Mouse (Mus musculus) liver, postnatal 0 days (tissue): Measurements from ENCODE around the gene Ufsp2. TPM values are rescaled to one million over a fixed set of nuclear protein-coding genes. Genes with fewer than 3 reads are reported as not detected.
A peak's percentile ranks its signal among the peaks of the same experiment; 100 is the strongest.

Experiments
- ATAC-seq: fragments of 200-750 bp; cut with Nextera tagmentation; 2 replicates; pipeline ENCODE4 v1.8.0; 2017; ENCODE audit warnings: mild to moderate bottlenecking, moderate library complexity
- DNase-seq: peaks from one replicate; pipeline ENCODE4 v3.0.0-alpha.2; 2016
- H3K27ac ChIP-seq: fragments of 300-500 bp; sonication (generic); 2 replicates; pipeline ENCODE4 v1.5.1; 2014; ENCODE audit warnings: antibody characterized with exemption, moderate library complexity, mild to moderate bottlenecking, low read depth
- H3K27me3 ChIP-seq: fragments of 300-500 bp; sonication (generic); 2 replicates; pipeline ENCODE4 v1.6.1; 2014; ENCODE audit warnings: low read length, control low read depth, mixed read lengths; ENCODE audit not compliant: insufficient read depth
- H3K36me3 ChIP-seq: fragments of 300-500 bp; sonication (generic); replicated peaks from 2 replicates; pipeline ENCODE4 v1.6.1; 2014; ENCODE audit warnings: mild to moderate bottlenecking, control low read depth, low read length, moderate library complexity, mixed read lengths; ENCODE audit not compliant: insufficient read depth
- H3K4me1 ChIP-seq: fragments of 300-500 bp; sonication (generic); 2 replicates; pipeline ENCODE4 v1.6.1; 2014; ENCODE audit warnings: antibody characterized with exemption, mild to moderate bottlenecking, control low read depth; ENCODE audit not compliant: insufficient read depth
- H3K4me2 ChIP-seq: fragments of 300-500 bp; sonication (generic); 2 replicates; pipeline ENCODE4 v1.6.1; 2014; ENCODE audit warnings: low read depth, mild to moderate bottlenecking, low read length, moderate library complexity, mixed read lengths
- H3K4me3 ChIP-seq: fragments of 300-500 bp; sonication (generic); 2 replicates; pipeline ENCODE4 v1.5.1; 2014; ENCODE audit warnings: low read depth, low read length
- H3K9ac ChIP-seq: fragments of 300-500 bp; sonication (generic); replicated peaks from 2 replicates; pipeline ENCODE4 v1.6.1; 2014; ENCODE audit warnings: mild to moderate bottlenecking, moderate library complexity
- H3K9me3 ChIP-seq: fragments of 300-500 bp; sonication (generic); 2 replicates; pipeline ENCODE4 v1.6.1; 2016; ENCODE audit warnings: mild to moderate bottlenecking, control low read depth, low read length, mixed read lengths
- CTCF ChIP-seq: sonication (generic); IDR thresholded peaks from 2 replicates; pipeline ENCODE4 v1.5.1; 2016; ENCODE audit warnings: antibody characterized with exemption, low read depth
- EP300 ChIP-seq: IDR thresholded peaks from 2 replicates; pipeline ENCODE4 v1.6.1; 2016; ENCODE audit warnings: antibody characterized with exemption, low read depth, mild to moderate bottlenecking
- WGBS: fragments of 180-500 bp; shearing (Covaris S2); extraction: QIAGEN DNeasy Blood & Tissue Kit; methylation state at CpG from one replicate; pipeline ENCODE4 v1.1.7; 2014; ENCODE audit not compliant: insufficient replicate concordance; 5-methylcytosine and 5-hydroxymethylcytosine counted together
- polyA plus RNA-seq: library from polyadenylated mRNA; unstranded; fragments of >200 nt; fragmentation: Nextera tagmentation; extraction: Ambion mirVana; gene quantifications from 2 replicates; pipeline ENCODE4 v1.2.1, GENCODE M21; 2015

Ufsp2 gene
- 49.5 and 50.2 TPM in 2 replicates for polyA plus RNA-seq

GRCm38 (mm10) chr8:45975126-45975836 lies at the start of gene Ufsp2, which contains the start of gene 1700029J07Rik:
TSS of gene Ufsp2 (plus strand) at chr8:45975528.
TSS of gene 1700029J07Rik (minus strand) at chr8:45975252.
- under 1% methylated on average over 57 of the region's 57 CpGs for WGBS

GRCm38 (mm10) chr8:45934582-45935014 lies 40.7 kb upstream of the Ufsp2 start, which contains the start of gene Ccdc110:
TSS of gene Ccdc110 (plus strand) at chr8:45934619.
- H3K4me1 ChIP-seq = no peaks in the 10 kb centered on the region
- H3K27ac ChIP-seq = no peak within 1 kb of the TSS
- peak; percentile 62 for ATAC-seq
- peak; percentile 99 for TF ChIP-seq CTCF
- no peak for TF ChIP-seq EP300
- no peaks in the 10 kb centered on the region for H3K36me3 ChIP-seq
- 6% methylated on average over 23 of the region's 23 CpGs for WGBS
- no peak within 1 kb of the TSS for H3K9ac ChIP-seq
- H3K9me3 ChIP-seq = no peaks in the 10 kb centered on the region
- peak; percentile 93 for DNase-seq
- no peak within 1 kb of the TSS for H3K4me2 ChIP-seq
- H3K27me3 ChIP-seq = peaks cover 3% of the 10 kb centered on the region; the same call in 1 of the 2 replicates
- H3K4me3 ChIP-seq = no peak within 1 kb of the TSS

More at GRCm38 (mm10) chr8:45975126-45975836, at the start of gene Ufsp2, which contains the start of gene 1700029J07Rik:
- H3K4me2 ChIP-seq = peak within 1 kb of the TSS; percentile 72
- no peaks in the 10 kb centered on the region for H3K27me3 ChIP-seq
- peaks cover 9% of the 10 kb centered on the region for H3K4me1 ChIP-seq
- H3K27ac ChIP-seq = peak within 1 kb of the TSS; percentile 74
- TF ChIP-seq EP300 (no peak), CTCF (peak; percentile 46)
- no peaks in the 10 kb centered on the region for H3K9me3 ChIP-seq
- H3K9ac ChIP-seq = peak within 1 kb of the TSS; percentile 69
- H3K4me3 ChIP-seq = peak within 1 kb of the TSS; percentile 70
- DNase-seq (peak; percentile 97), ATAC-seq (peak; percentile 98)
- H3K36me3 ChIP-seq = peaks cover 16% of the 10 kb centered on the region

GRCm38 (mm10) chr8:45936986-45937385 lies 38.3 kb upstream of the Ufsp2 start:
- TF ChIP-seq CTCF (no peak), EP300 (no peak)
- Histone ChIP-seq H3K27ac (no peak overlapping the region), H3K4me3 (no peak overlapping the region), H3K9me3 (no peaks in the 10 kb centered on the region), H3K27me3 (peaks cover 3% of the 10 kb centered on the region; the same call in 1 of the 2 replicates), H3K9ac (no peak overlapping the region), H3K36me3 (no peaks in the 10 kb centered on the region), H3K4me2 (no peak overlapping the region), H3K4me1 (no peaks in the 10 kb centered on the region)
- DNase-seq (no peak), ATAC-seq (no peak)
- WGBS = 81% methylated on average over 9 of the region's 9 CpGs

- 80% methylated on average over 4 of the region's 4 CpGs for WGBS
- DNase-seq = no peak
- TF ChIP-seq EP300 (no peak), CTCF (no peak)
- H3K4me1 ChIP-seq = no peaks in the 10 kb centered on the region
- H3K27ac ChIP-seq = no peak overlapping the region
- H3K4me2 ChIP-seq = no peak overlapping the region
- no peaks in the 10 kb centered on the region for H3K27me3 ChIP-seq
- H3K4me3 ChIP-seq = no peak overlapping the region
- ATAC-seq = no peak
- no peak overlapping the region for H3K9ac ChIP-seq
- H3K36me3 ChIP-seq = no peaks in the 10 kb centered on the region
- no peaks in the 10 kb centered on the region for H3K9me3 ChIP-seq
These were observed 29.0 kb upstream of the Ufsp2 start for GRCm38 (mm10) chr8:45946283-45946682.

- 65% methylated on average over 2 of the region's 2 CpGs for WGBS
- Histone ChIP-seq H3K4me2 (no peak overlapping the region), H3K36me3 (no peaks in the 10 kb centered on the region), H3K4me1 (no peaks in the 10 kb centered on the region), H3K27ac (no peak overlapping the region), H3K4me3 (no peak overlapping the region), H3K9ac (no peak overlapping the region), H3K27me3 (no peaks in the 10 kb centered on the region), H3K9me3 (no peaks in the 10 kb centered on the region)
- DNase-seq (no peak), ATAC-seq (no peak)
- TF ChIP-seq EP300 (no peak), CTCF (no peak)
These were observed 24.7 kb upstream of the Ufsp2 start for GRCm38 (mm10) chr8:45950622-45951021.

GRCm38 (mm10) chr8:45970894-45971293 lies 4.4 kb upstream of the Ufsp2 start:
- TF ChIP-seq CTCF (peak; percentile 40), EP300 (no peak)
- H3K9ac ChIP-seq = no peak overlapping the region
- H3K27me3 ChIP-seq = no peaks in the 10 kb centered on the region
- H3K4me2 ChIP-seq = no peak overlapping the region
- DNase-seq = no peak
- no peaks in the 10 kb centered on the region for H3K36me3 ChIP-seq
- H3K4me1 ChIP-seq = peaks cover 3% of the 10 kb centered on the region; the same call in 1 of the 2 replicates
- no peak for ATAC-seq
- H3K9me3 ChIP-seq = no peaks in the 10 kb centered on the region
- 92% methylated on average over 12 of the region's 12 CpGs for WGBS
- H3K4me3 ChIP-seq = no peak overlapping the region
- H3K27ac ChIP-seq = no peak overlapping the region
